Mouse (Mus musculus) embryo, embryonic 10 days (tissue): ENCODE results near the gene Inpp5k.

ENCODE experiments used
- DNase-seq: peaks from one replicate; pipeline ENCODE4 v3.0.0-alpha.2; 2015; ENCODE audit warnings: low spot score

The Inpp5k gene

GRCm38 (mm10) chr11:75654471-75655390 lies 23.9 kb downstream of the Inpp5k start:
- DNase-seq, result no peak

DNA sequence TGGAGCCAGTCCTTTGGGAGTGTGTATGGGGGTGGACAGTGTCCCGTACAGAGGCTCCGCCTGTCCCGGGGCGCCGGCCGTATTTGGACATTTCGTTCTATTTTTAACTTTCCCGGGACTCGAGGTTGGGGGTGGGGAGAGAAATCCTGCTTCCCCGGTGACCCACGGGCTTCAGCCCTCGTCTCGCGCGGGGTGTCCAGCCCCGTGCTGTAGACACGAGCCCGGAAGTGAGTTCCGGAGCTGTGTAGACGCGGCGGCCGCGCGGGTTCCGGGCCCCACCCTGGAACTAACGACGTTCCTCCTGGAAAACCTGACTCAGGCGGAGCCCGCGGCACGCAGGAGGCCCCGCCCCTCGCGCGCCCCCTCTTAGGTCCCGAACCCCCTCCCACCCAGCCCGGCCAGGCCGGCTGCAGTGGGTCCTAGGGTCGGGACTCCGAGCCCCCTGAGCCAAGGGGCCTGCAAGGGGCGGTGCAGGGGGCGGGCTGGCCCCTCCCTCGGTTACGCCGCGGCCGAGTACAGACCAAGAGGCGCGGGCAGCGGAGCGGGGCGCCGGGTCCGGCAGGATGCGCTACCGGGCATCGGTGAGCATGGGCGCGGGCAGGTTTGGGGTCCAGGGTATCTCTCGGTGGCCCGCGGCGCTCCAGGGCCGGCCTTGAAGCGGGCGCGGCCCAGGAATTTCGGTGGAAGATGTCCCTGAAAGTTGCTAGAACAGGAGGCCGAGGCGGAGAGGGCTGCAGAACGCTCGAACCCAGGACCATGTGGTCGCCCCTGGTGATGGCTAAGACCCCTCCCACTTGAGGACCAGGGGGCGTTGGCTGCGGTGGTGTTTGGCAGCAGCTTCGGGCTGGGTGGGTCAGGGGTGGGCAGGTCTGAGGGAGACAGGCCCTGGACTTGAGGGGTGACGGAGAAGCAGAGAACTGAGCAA lies 25.1 kb downstream of the Inpp5k start:
- DNase-seq, result peak; percentile 56

DNA sequence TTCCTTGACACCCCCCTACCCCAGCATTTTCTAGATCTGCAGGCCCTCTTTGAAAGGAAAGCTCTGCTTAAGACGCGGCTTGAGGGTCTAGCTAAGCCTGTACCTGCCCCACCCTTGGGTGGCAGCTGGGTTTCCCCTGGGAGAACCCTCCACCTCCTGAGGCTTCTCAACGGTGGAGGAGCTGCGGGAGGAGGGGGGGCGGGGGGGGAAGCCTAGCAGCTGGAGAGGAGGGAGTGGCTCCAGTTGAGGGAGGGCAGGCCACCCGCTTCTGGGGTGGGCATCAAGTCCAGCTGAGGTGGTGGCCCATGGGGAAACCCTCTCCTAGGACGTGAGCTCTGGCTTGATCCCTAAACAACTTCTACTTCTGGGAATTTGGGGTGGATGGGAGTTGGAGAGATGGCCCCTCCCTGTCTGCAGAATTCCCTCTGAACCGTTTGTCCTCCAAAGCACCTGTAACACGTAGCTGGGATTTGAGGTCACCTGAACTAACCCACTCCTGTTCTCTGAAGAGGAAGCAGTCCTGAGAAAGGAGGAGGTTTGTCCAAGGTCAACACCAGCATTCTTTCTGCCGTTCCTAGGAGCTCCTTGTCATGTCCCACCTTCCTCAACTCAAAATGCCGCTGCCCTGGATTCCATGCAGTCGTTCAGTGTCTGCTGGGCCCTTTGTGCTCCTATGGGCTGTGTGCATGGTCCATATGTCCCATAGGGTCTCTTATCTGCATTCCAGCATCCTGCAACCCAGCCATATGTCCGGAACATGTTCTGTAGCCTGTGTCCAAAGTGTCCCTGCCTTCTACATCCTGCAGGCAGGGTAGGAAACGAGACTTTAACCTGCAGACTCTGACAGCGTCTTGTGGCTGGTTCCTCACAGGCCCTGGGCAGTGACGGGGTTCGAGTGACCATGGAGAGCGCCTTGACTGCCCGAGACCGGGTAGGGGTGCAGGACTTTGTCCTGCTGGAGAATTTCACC lies 26.1 kb downstream of the Inpp5k start:
- no peak for DNase-seq

- DNase-seq, result no peak
These were observed 27.1 kb downstream of the Inpp5k start for GRCm38 (mm10) chr11:75657841-75658240.

DNA sequence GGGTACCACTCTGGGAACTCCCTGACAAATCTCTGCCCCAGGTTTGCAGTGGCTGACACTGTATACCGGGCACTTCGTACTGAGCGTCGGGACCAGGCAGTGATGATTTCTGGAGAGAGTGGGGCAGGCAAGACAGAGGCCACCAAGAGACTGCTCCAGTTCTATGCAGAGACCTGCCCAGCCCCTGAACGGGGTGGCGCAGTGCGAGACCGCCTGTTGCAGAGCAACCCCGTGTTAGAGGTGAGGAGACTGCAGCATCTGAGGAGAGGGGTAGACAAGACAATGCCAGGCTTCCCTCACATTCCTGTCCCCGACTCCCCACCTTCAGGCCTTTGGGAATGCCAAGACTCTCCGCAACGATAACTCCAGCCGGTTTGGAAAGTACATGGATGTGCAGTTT lies 27.5 kb downstream of the Inpp5k start:
- no peak for DNase-seq

- DNase-seq, result no peak
These were observed 28.4 kb downstream of the Inpp5k start for GRCm38 (mm10) chr11:75658996-75659750.

- no peak for DNase-seq
These were observed 29.3 kb downstream of the Inpp5k start for GRCm38 (mm10) chr11:75660081-75660590.

DNA sequence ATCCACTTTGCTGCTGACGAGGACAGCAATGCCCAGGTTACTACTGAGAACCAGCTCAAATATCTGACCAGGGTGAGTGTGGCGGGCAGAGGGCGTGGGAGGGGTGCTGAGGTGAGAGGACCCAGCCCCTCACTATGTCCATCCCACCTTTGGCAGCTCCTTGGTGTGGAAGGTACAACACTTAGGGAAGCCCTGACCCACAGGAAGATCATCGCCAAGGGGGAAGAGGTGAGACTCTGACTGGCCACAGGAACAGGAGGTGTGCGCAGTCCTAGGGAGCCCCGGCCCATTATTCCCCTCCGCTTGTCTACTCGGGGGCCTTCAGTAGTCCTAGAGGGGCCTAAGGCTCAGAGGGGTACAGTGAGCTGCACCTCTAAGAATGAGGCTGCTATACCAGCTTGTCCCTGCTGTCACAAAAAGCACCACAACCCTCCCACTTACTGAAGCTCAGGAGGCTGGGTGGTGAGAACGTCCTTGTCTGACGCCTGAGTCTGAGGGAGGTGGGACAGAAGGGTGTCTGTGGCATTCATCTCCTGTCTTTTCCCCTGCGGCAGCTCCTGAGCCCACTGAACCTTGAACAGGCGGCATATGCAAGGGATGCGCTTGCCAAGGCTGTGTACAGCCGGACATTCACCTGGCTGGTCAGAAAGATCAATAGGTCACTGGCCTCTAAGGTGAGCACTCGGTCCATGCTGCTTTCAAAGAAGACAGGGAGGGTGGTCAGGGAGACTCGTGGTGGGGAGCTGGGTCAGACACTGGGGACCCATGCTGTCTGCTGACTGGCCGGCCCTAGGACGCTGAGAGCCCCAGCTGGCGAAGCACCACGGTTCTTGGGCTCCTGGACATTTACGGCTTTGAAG lies 30.4 kb downstream of the Inpp5k start:
- no peak for DNase-seq

GRCm38 (mm10) chr11:75662131-75662530 lies 31.3 kb downstream of the Inpp5k start:
- DNase-seq, result no peak

- no peak for DNase-seq
These were observed 35.5 kb downstream of the Inpp5k start for GRCm38 (mm10) chr11:75666296-75666695.

- DNase-seq, result no peak
These were observed 37.8 kb downstream of the Inpp5k start for GRCm38 (mm10) chr11:75668621-75669020.

DNA sequence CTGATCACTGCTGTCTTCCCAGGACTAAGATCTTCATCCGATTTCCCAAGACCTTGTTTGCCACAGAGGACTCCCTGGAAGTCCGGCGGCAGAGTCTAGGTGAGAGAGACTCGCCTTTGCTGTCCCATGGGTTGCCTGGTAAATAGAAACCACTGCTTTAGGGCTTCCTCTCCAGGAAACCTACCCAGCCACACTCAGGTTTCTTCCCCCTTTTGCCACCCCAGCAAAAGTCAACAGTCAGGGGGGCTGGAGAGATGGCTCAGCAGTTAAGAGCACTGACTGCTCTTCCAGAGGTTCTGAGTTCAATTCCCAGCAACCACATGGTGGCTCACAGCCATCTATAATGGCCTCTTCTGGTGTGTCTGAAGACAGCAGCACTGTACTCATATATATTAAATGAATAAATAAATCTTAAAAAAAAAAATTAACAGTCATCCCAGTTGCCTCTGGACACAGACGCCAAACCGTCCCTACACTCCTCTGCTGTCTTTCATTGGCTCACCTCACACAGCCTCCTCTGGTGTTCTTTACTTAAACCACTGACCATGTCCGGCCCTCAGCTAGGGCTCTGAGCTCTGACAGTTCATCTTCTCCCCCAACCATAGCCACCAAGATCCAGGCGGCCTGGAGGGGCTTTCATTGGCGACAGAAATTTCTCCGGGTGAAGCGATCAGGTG lies 38.5 kb downstream of the Inpp5k start:
- DNase-seq, result no peak

DNA sequence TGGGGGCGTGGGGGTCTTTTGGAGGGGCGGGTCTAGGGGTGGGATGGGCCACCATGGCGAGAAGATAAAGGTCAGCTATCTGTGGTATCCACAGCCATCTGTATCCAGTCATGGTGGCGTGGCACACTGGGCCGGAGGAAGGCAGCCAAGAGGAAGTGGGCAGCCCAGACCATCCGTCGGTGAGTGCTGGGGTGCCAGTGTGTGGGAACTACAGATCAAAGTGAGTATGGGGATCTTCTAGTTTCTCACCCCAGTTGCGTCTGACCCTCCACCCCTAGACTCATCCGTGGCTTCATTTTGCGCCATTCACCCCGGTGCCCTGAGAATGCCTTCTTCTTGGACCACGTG lies 39.0 kb downstream of the Inpp5k start:
- no peak for DNase-seq

DNA sequence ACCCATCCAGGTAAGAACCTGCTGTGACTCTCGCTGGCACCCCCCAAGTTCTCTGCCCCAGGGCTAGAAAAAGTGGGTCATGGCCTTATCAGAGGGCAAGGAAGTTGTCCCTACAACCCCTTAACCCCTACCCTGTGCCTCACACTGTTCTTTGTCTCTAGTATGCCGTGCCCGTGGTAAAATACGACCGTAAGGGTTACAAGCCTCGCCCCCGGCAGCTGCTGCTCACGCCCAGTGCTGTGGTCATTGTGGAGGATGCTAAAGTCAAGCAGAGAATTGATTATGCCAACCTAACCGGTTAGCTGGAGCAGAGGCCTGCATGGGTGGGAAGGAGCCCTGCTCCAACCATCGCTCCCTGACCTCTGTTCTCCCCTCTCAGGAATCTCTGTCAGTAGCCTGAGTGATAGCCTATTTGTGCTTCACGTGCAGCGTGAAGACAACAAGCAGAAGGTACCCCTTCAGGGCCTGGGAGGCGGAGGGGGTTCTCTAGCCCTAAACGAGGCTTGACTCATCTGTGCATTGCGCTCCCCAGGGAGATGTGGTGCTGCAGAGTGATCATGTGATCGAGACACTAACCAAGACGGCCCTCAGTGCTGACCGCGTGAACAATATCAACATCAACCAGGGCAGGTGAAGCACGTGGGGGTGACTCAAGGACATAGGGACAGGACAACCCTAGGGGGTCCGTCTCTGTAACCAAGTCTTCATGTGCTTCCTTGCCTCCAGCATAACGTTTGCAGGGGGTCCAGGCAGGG lies 40.8 kb downstream of the Inpp5k start:
- no peak for DNase-seq

DNA sequence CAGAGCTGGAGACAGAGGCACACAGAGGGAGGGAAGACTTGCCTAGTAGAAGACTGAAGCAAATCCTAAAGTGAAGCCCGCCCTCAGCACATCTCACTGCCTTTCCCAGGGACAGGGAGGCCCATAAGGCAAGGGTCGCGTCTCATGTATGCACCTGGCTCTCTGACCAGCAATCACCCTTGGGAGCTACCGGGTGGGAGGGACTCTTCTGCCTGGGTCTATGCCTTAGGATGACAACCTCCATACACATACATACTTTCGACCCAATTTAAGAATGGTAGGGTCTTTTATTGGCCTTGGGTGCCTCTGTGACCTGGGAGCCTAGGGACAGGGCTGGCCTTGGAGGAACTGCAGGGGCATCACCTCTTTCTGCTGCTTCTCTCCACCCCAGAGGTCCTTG lies 42.6 kb downstream of the Inpp5k start:
- no peak for DNase-seq

- no peak for DNase-seq
These were observed 44.1 kb downstream of the Inpp5k start for GRCm38 (mm10) chr11:75674875-75675274.

DNA sequence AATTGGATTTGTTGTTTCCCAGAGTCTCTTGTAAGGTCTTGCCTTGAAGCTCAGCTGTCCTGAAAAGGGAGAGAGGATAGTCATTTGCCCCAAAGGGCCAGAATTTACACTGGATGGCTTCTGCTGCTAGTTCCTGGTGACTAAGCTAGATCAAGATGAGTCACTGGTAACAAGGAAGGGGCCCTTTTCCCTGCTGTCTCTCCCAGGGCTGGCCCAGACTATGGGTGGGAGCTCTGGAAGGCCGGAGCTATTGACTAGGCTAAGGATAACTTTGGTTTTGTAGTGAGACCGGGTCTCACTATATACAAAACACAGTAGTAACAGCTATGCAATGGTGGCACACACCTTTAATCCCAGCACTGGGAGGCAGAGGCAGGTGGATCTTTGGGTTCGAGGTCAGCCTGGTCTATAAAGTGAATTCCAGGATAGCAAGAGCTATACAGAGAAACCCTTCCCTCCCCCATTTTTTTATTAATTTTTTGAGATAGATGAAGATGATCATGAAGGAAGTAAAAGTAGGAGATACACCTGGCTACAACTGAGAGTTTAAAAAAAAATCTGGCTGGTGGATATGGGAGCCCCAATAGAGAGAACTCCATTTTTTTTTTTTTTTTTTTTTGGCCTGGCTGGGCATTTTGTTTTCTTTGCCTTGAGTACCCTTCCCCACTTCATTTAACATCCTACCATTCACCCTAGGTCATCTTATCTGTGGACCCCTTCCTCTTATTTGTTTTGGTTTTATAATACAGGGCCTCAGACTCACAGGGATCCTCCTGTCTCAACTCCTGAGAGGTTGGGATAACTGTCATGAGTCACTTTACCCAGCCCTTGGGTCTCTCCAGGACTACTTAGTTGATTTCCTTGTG lies 47.3 kb downstream of the Inpp5k start:
- no peak for DNase-seq
